Mouse (Mus musculus) frontal cortex, adult (tissue): ENCODE data around the gene E130308A19Rik.
A peak's percentile ranks its signal among the peaks of the same experiment; 100 is the strongest.

ENCODE experiments used
- ATAC-seq: cut with Nextera tagmentation; 2 replicates; pipeline ENCODE4 v1.9.2; 2017; ENCODE audit warnings: mild to moderate bottlenecking, moderate library complexity, mixed read lengths; ENCODE audit not compliant: low TSS enrichment

Gene E130308A19Rik

DNA sequence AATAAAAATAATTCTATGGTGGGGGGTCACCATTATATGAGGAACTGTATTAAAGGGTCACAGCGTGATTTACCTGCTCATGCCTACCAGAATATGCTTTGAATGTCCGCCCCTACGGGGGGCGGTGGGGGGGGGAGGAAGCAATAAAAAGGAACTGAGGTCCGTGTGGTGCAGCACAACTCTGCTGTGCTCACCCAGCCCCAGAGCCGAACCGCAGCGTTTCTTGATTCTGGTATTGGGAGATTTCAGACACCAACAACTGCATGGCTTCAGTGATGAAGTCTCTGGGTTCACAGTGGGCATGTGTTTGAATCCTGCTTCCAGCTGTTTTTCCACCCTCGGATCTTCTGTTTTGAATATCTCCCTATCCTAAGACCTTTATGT lies 101.9 kb downstream of the E130308A19Rik start:
- no peak for ATAC-seq

DNA sequence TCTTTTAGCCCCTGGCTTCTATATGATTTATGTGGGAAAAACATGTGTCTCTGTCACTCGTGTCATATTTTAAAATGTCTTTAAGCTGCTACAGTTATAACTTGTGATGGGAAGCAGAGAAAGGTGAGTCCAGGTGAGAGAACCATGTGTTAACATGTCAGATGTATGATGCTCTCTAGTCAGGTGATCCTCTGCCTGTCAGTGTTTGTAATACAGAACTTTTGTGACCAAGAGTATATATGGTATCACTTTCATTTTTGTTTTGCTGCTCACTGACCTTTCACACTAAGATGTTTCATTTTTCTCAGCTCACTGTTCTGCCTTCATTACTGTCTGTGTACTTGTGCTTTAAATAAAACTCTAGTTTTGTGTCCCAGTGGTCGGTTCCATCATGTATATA lies 102.8 kb downstream of the E130308A19Rik start:
- ATAC-seq, result no peak

DNA sequence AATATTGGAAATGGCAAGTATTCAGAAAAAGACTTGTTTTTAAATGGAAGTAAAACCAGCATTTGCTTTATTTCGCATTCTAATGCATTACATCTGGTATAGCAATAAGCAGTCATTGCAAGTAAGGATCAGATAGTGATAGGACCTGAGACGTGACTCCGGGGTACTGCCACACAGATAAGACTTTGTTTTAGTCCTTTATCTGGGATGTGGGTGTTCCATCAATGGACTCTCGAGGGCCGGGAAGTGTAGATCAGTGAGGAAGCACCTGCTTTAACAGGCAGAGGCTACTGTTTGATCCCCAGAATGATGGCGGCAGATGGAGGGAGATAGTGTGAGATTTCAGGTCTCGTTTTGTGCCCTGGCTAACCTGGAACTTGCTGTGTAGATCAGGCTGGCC lies 105.5 kb downstream of the E130308A19Rik start:
- ATAC-seq, result no peak

DNA sequence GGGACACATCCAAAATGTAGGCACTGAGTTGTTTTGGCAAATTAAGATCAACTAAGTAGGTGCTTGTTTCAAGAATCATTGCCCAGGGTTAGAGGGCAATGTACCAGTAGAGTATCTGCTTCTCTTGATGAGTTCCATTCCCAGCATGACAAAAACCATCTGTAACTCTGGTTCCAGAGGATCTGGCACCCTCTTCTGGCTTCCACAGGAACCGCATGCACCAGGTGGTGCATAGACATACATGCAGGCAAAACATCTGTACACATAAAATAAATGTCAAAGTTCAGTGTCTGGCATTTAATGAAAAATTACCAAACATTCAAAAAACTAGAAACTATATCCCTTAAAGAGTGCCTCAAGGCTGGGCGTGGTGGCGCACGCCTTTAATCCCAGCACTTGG lies 113.3 kb downstream of the E130308A19Rik start:
- no peak for ATAC-seq

DNA sequence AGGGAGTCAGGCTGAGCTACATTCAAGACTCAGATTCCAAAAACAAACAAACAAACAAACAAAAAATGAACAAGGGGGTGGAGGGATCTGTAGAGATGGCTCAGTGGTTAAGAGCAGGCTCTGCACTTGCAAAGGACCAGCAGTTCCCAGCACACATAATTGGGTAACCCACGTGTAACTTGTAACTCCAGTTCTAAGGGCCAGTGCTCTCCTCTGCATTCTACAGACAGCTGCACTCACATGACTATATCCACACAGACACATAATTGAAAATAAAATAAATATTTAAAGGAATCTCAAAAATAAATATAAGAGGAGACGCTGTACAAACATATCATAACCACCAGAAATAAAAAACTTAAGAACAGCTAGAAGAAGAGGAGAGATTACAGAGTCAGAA lies 113.9 kb downstream of the E130308A19Rik start:
- ATAC-seq, result no peak

DNA sequence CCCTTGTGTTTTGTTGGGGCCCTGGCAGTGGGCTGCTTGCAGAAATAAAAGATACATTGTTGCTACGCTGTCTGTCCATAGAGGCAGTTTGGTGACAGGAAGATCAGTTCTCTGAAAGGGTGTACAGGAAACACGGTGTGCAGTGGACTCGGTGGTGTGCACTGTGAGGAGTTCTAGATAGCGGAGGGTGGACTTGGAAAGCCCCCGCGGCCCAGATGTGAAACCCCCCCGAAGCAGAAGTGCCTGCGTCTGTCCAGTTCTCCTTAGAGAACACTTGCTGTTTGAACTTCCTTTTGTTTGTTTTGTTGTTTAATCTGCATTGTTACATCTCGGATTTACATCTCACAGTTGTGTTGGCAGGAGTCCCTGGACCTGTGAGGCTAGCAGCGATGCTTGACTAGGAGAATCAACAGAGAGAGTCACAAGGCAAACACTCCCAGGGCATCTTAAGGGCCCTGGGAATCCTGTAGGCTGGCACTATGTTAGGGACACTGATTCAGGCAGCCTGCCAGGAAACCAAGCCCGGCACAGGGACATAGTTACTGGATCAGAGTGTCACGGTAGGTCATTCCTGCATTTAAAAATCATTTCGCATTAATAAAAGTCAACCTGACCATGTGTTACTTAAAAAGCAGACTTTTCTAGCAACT lies 127.6 kb downstream of the E130308A19Rik start:
- no peak for ATAC-seq

DNA sequence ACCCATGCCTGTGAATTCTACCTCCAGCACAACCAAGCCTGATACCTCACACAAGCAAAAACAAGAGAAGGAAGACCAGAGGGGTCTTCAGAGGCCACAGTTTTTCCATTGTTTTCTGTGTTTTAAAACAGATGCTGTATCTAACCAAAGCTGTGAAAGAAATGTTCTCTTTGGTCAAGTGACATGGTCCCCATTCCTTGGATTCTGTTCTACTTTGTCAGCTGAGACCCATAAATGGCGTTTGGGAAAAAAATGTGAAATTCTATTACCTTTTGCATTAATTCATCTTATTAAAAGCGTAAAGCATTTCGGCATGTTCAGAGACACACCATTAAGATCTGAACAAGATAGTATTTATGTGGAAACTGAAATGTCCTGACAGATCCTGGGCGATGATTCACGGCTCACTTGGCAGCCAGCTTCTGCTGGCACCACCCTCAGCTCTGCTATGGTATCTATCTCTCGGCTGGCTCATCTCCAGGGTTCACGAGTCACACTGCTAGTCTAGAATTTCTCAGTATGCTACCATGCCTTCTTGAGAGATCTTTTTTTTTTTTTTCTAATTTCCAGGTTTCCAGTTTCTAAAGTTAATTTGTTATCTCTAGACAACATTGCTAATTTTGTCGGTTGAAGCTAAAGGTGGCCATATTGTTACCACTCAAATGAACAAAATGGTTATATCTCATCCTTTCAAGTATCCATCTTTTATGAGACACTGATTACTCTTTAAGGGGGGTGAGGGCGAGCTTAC lies 130.5 kb downstream of the E130308A19Rik start:
- peak; percentile 94 for ATAC-seq

DNA sequence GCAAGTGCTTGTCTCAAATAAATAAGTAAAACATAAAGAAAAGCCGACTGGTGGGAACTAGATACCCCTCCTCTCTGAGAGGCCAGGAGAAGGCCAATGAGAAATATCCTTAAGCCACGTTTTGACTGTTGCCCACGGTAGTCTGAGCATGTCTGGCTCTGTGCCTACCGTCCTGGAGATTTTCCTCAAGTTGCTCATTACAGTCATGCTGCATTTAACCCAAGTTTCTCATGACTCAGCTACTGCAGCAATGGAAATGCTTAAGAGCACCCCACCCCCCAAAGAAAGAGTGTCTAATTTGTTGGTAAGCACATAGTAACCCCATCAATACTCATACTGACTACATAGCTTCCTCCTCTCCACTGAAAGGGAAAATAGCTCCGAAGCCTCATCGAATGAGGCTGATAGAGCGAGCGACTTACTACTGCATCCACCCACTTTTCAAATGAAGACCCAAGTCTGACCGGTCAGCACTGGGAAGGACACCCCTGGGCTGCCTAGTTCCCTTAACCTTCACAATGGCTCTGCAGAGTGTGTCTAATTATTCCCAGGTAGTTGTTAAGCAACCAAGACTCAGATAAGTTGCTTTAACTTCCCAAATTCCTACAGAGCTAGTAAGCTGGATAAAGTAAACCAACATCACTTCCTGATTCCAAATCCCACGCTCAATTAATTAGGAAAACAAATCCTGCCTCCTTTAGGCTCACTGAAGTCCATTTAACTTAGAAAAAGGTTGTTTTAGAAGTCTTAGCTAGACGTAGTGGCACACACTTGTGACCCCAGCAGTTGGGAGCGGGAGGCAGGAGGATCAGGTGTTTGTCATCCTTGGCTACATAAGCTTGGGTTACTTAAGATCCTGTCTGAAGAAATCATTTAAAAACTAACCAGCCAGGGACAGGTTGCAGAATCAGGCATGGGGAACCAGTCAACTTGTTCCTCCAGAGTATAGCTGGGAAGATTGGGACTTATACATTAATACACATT lies 131.7 kb downstream of the E130308A19Rik start:
- ATAC-seq, result no peak

DNA sequence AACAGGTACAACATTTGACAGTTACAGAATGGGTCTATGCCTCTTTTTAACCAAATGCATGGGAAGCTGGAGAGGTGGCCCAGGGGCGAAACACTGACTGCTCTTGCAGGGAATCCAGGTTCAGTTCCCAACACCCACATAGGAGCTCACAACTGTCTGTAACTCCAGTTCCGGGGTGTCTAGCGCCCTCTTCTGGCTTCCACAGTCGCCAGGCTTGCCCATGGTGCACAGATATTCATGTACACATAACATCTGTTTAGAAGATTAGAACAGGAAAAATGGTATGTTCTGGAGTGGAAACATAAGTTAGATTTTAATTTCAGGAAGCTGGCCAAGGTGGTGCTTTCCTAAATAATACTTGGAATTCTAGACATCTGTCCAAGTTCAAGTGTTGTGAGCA lies 134.0 kb downstream of the E130308A19Rik start:
- no peak for ATAC-seq

DNA sequence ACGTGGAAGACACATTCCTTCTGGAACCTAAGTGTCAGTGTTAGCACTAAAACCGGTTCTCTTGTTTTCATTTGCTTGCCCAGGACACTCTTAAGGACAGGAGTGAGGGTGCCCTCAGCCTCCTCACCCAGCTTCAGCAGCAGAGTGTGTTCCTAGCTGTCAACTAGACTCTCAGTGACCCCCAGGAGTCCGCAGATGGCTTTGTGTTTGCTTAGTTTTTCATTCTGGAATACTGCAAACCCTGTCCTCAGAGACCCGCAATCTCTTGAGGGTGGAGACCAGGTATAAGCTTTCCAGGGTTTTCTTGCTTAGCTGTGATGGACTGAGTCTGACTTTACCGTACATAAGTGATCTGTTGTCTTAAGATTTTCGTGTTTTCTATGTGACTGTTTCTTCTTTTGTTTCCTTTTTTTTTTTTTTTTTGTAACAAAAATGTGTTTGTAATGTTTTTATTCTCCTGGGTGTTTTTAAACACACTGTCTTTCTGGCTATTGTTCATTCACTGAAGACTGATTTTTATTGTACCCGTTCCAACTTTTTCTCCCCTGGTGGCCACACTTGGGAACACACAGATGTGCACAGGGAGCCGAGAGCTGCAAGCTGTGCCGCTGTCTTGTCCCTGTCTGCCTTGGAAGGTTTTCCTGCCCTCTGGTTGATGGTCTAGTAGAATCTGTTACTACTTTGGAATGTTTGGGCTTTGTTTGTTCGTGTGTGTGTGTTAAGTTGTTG lies 134.8 kb downstream of the E130308A19Rik start:
- ATAC-seq, result peak; percentile 47; the same call in 1 of the 2 replicates

DNA sequence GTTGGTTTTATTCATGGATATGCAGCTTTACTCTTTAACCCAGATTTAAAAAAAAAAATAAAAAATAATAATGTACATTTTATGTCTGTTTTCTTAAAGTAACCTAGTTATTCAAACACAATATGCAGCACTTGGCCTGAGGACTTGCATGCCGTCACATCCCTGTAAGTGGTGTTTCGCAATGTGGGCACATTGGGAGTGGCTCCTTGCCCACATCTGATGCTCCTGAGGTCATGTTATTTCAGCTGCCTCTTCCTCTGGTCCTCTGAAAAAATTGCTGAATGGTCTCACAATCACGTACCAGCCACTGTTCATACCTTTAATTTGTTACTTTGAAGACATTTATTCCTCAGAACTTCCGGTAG lies 135.3 kb downstream of the E130308A19Rik start:
- no peak for ATAC-seq

DNA sequence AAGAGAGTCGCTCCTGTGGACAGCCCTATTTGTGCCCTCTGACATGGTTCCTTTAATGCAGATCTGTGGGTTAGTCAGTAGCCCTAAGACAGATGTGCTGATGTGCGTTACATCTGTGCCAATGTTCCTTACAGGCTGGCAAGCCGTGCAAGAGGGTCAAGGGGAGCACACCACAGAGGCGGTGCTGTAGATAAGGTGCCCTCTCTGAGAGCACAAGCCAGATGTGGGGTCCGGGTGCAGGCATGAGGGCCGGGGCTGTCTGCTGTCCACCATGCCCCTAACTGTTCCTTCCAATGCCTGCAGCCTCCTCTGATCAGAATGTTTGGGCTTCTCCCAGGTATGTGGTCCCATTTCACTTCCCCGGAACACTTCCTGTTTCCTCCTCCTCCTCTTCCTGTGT lies 138.9 kb downstream of the E130308A19Rik start:
- no peak for ATAC-seq

DNA sequence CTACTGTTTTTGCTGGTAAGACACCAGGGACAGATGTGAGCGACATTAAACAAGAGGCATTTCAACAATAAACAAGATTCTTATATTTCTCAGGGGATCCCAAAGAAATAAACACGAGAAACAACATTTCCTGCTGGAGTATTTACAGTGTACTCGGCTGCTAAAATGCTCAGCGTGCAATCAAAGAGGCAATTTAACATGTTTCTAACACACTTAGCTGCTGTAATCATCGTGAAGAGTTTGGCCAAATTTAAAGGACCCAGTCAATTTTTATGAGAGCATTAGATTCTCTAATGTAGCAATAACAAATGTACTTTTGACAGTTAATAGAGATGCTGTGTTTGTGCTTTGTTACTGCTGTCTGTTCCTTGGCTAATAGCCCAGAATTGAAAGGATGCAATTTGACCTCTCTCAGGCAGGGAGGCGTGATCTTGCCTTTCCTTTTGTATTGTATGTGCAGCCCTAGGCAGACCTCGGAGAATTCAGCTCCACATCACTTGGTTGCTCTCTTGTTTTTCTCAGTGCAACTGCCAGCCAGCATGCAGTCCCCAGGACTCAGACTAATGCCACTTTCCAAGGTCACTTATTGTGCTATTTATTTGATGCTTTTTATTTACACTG lies 139.5 kb downstream of the E130308A19Rik start:
- no peak for ATAC-seq

DNA sequence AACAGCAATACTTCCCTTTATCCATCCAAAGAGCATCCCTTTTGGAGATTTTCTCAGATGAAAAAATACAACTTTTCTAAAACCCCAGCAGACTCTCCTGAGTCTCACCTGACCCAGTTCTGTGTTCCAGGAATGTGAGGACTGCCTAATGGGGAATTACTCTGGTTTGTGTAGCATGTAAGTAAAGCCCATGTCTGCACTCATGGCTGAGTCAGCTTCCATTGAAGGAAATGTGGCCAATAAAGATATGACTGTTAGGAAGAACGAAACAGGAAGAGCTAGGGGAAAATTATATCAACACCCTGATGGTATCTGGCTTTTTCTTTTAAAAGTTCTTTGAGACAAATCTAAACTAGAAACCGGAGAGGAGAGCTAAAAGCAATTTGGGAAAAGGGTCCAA lies 141.7 kb downstream of the E130308A19Rik start:
- no peak for ATAC-seq

DNA sequence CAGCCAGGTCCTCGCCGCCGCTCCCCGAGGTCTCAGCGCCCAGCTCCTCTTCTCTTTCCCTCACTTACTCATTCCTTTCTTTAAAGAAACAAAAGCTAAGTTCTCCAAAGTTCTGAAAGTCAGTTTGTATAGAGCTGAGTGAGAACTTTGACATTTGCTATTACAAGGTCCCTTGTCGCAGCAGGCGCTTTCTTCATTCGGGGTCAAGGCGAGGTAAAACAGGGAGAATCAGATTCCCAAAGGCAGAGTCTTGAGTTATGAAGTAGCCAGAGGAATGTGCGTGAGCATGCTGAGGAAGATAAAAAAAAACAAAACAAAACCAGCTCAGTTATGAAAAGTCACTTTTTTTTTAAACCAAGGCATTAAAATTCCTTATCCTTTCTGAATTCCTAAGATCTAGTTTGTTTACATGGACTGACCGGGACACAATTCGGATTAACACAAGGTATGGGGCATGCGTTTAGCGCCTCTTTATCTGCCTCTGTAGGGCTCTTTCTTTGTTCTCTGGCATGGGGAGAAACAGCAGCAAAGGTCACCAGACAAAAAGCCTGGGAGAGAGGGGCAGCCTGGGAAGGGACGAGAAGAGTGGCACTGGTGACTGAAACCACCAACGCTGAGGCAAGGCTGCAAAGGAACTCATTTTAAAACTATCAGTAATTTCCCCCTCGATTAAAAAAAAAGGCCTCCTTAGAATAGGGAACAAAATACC lies 146.3 kb downstream of the E130308A19Rik start:
- ATAC-seq, result no peak

DNA sequence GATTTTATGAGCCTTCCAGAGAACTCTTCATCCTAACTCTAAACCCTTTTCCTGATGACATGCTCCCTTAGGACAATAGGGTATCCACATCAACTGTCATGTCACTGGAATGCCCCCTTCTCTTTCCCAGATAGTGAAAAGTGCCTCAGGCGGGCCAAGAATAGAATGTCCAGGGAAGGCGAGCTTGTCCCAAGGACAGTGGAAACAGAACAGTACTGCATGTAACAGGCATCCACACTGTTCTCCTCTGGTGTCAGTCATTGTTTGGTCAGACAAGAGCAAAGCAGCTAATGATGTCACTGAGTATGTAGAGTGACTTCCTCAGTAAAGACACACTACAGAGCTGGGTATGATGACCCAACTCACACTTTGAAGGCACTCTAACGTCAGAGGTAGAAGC lies 151.8 kb downstream of the E130308A19Rik start:
- no peak for ATAC-seq

DNA sequence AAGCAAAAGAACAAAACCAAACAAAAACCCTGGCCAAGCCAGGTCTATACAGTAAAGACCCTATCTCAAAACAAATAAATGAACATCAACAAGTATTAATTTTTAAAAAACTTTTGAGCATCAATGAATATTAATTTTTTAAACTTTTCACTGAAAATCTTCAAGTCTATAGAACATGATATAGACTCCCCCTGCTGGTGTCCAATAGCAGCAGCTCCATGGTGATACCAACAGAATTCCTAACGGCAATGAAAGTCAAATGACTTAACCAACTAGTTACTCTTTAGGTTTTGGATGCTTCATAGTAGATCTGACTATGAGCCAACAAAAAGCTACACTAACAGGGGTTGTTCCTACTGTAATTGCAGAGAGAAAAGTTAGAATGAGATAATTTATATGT lies 154.6 kb downstream of the E130308A19Rik start:
- no peak for ATAC-seq

DNA sequence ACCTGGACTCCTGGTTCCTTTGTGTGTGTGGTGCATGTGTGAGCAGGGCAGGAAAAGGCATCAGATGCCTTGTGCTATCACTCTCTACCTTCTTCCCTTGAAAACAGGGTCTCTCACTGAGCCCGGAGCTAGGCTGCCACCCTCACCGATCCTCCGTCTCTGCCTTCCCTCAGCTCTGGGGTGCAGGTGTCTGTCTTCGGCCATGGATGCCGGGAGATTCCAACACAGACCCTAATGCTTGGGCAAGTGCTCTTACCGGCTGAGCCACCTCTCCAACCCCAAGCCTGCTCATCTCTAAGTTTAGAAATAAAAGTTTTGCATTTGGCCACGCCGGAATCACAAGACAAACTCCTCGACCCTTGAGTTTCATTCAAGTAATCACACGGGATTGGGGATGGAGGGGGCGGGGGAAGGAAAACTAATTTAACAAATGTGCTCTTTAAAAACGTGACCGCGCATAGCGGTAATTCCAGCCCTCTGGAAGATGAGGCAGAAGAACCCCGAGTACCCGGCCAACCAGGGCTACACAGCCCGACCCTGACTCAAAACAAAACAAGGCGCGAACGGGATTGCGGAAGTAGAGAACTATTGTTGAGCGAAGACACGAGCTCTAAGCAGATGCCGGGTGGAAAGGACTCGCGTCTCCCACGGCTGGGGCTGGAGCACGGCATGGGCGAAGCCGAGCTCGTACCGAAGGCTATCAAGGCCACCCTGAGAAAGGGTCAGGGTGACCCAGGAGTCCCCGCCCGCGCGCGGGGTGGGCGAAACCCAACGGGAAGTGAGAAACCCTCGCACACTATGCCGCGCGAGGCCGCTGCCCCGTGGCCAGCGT lies 157.1 kb downstream of the E130308A19Rik start:
- peak; percentile 36 for ATAC-seq

DNA sequence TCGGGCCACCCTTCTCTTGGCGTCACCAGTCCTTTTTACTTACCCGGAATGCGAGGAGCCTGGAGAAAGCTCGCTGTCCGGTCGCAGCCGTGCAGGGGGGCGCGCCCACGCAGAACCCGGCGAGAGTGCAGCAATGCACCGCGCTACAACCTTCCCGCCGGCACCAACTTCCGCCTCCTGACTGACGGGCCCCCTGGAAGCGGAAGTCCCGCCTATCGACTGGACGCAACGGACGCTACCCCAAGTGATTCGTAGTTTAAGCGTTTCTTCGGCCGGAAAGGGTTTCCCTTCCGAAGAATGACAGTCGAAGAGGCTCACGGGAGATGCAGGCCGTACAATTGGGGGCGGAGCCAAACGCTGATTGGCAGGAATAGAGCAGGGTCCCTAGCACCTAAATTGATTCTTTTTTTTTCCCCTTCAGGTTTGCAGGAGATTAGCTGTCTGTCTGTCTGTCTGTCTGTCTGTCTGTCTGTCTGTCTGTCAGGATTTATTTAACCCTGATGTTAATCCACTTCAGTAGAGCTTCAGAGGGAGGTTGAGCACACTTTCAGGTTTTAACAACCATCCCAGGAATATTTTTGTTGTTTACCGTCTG lies 157.8 kb downstream of the E130308A19Rik start:
- ATAC-seq, result peak; percentile 98
